Mouse (Mus musculus) G1E (cell line): ENCODE measurements around the gene Srd5a1. TPM values are rescaled to one million over a fixed set of nuclear protein-coding genes. Genes with fewer than 3 reads are reported as not detected.

Experiments
- ATAC-seq: 2 replicates; pipeline ENCODE4 v1.8.0; 2016; ENCODE audit warnings: mild to moderate bottlenecking; ENCODE audit not compliant: insufficient number of reproducible peaks, poor library complexity, low FRiP score, severe bottlenecking; ENCODE audit errors: extremely low read depth
- DNase-seq: peaks from one replicate; pipeline ENCODE4 v3.0.0; 2012; ENCODE audit warnings: low spot score
- H3K27me3 ChIP-seq: 2 replicates; pipeline ENCODE4 v1.6.1; 2012; ENCODE audit warnings: mild to moderate bottlenecking, low read length, inconsistent platforms; ENCODE audit not compliant: insufficient read depth
- H3K36me3 ChIP-seq: replicated peaks from 2 replicates; pipeline ENCODE3; 2012; ENCODE audit warnings: mild to moderate bottlenecking, inconsistent platforms
- H3K4me1 ChIP-seq: 2 replicates; pipeline ENCODE4 v1.6.1; 2012; ENCODE audit warnings: low read depth, low read length, inconsistent platforms, mixed read lengths; ENCODE audit not compliant: insufficient read depth
- H3K4me3 ChIP-seq: 2 replicates; pipeline ENCODE4 v1.5.1; 2012; ENCODE audit warnings: low read depth, mild to moderate bottlenecking, inconsistent platforms, low read length, moderate library complexity, mixed read lengths
- H3K9me3 ChIP-seq: replicated peaks from 2 replicates; pipeline ENCODE4 v1.6.1; 2012; ENCODE audit warnings: inconsistent platforms
- CTCF ChIP-seq: IDR thresholded peaks from 2 replicates; pipeline ENCODE4 v1.5.1; 2012; ENCODE audit warnings: low read depth, low read length, inconsistent platforms, mixed read lengths
- GATA1 ChIP-seq: IDR thresholded peaks from 2 replicates; pipeline ENCODE4 v1.6.1; 2012; ENCODE audit warnings: borderline replicate concordance, low read length, inconsistent platforms, mixed read lengths
- GATA2 ChIP-seq: IDR thresholded peaks from 2 replicates; pipeline ENCODE4 v1.6.1; 2012; ENCODE audit warnings: low read depth, low read length, inconsistent platforms, borderline replicate concordance
- POLR2AphosphoS5 ChIP-seq: IDR thresholded peaks from 2 replicates; pipeline ENCODE4 v1.6.1; 2012; ENCODE audit warnings: low read depth, low read length, inconsistent platforms; ENCODE audit not compliant: insufficient replicate concordance
- TAL1 ChIP-seq: conservative IDR thresholded peaks from 2 replicates; pipeline ENCODE4 v1.6.1; 2012; ENCODE audit warnings: low read depth, low read length, inconsistent platforms, mixed read lengths
- polyA plus RNA-seq: library from polyadenylated mRNA; stranded (reverse); fragments of >175 nt; gene quantifications from 2 replicates; pipeline ENCODE4 v1.2.3, GENCODE M21; 2012
- total RNA-seq, 2 experiments: library from RNA; stranded (forward) in 1 of 2; stranded (reverse) in 1 of 2; fragments of 200-1000 nt in 1 of 2; fragments of >200 nt in 1 of 2; fragmentation: Nextera tagmentation in 1 of 2; gene quantifications; 2 replicates each; pipeline ENCODE4 v1.2.3; 2014 to 2017

Srd5a1 gene
- total and polyA plus RNA-seq, 3 experiments = 3.8 to 7.1 (median 6.8) TPM

DNA sequence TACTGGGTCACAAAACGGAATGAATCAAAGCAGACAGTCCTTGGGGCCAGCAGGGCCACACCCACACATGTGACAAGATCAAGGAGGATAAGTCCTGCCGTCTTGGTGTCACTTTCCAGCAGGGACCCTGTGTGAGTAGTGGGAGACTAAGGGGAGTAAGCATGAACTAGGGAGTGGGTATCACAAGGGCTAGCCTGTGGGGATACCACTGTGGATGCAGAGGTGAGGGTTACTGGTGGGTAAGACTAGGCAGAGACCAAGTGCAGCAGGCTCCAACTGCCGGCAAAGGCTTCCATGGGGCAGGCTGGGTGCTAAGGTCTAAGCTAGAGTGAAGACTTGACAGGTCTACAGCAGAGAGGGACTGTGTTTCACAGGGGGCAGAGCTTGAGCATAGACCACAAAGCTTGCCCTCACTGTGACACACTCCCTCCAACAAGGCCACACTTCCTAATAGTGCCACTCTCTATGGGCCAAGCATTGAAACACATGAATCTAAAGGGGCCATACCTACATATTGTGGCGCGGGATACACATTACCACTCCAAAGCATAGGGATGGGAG is 31.5 kb upstream of the Srd5a1 start:
- Histone ChIP-seq H3K4me3 (no peak overlapping the region), H3K36me3 (peaks cover 57% of the 10 kb centered on the region), H3K27me3 (peaks cover 16% of the 10 kb centered on the region), H3K9me3 (no peaks in the 10 kb centered on the region), H3K4me1 (peaks cover 11% of the 10 kb centered on the region; the same call in 1 of the 2 replicates)
- DNase-seq = no peak
- no peak for ATAC-seq
- TF ChIP-seq TAL1 = no peak
- TF ChIP-seq GATA2 = no peak
- TF ChIP-seq POLR2AphosphoS5 = no peak; the same call in 1 of the 2 replicates
- no peak for TF ChIP-seq GATA1
- TF ChIP-seq CTCF = no peak

- peaks cover 74% of the 10 kb centered on the region for H3K36me3 ChIP-seq
- no peak for TF ChIP-seq CTCF
- no peak; the same call in 1 of the 2 replicates for TF ChIP-seq POLR2AphosphoS5
- no peak for TF ChIP-seq TAL1
- TF ChIP-seq GATA1 = no peak
- no peak for TF ChIP-seq GATA2
- no peaks in the 10 kb centered on the region for H3K9me3 ChIP-seq
- peaks cover 12% of the 10 kb centered on the region; the same call in 1 of the 2 replicates for H3K4me1 ChIP-seq
- DNase-seq (no peak), ATAC-seq (no peak)
- peaks cover 4% of the 10 kb centered on the region for H3K27me3 ChIP-seq
- H3K4me3 ChIP-seq = no peak overlapping the region
These were observed 29.8 kb upstream of the Srd5a1 start for GRCm38 (mm10) chr13:69641017-69641416.

- no peaks in the 10 kb centered on the region for H3K9me3 ChIP-seq
These were observed 29.3 kb upstream of the Srd5a1 start for GRCm38 (mm10) chr13:69640541-69640940.

GRCm38 (mm10) chr13:69640126-69640525 is 28.9 kb upstream of the Srd5a1 start:
- Histone ChIP-seq H3K4me1 (peaks cover 18% of the 10 kb centered on the region; the same call in 1 of the 2 replicates), H3K9me3 (no peaks in the 10 kb centered on the region), H3K36me3 (peaks cover 83% of the 10 kb centered on the region), H3K4me3 (no peak overlapping the region), H3K27me3 (no peaks in the 10 kb centered on the region)
- DNase-seq (no peak), ATAC-seq (no peak)
- TF ChIP-seq TAL1 (no peak), CTCF (no peak), GATA1 (no peak), POLR2AphosphoS5 (no peak), GATA2 (no peak)

More at GRCm38 (mm10) chr13:69640541-69640940, 29.3 kb upstream of the Srd5a1 start:
- peaks cover 79% of the 10 kb centered on the region for H3K36me3 ChIP-seq
- no peak overlapping the region for H3K4me3 ChIP-seq
- ATAC-seq = no peak
- DNase-seq = no peak
- TF ChIP-seq POLR2AphosphoS5 (no peak), CTCF (no peak), GATA2 (no peak), TAL1 (no peak)
- peaks cover 15% of the 10 kb centered on the region; the same call in 1 of the 2 replicates for H3K4me1 ChIP-seq
- H3K27me3 ChIP-seq = no peaks in the 10 kb centered on the region

DNA sequence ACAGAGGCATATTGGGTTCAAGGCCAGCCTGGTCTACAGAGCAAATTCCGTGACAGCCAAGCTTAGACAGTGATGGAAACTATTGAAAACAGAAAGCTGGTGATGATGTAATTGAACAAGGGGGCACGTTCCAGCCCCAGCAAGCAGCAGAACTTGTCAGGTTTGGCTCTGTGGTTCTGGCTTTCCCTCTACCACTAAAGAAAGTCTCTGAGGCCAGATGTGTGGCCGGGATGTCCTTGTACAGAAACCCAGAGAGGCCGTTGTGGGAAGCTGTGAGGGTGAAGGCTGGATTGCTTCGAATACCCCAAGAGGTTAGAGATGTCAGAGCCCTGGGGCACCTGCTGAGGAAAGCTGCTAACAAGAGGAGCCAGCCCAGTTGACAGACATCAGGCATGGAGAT is 28.0 kb upstream of the Srd5a1 start:
- Histone ChIP-seq H3K27me3 (no peaks in the 10 kb centered on the region), H3K36me3 (peaks cover 92% of the 10 kb centered on the region), H3K9me3 (no peaks in the 10 kb centered on the region), H3K4me3 (no peak overlapping the region), H3K4me1 (peaks cover 27% of the 10 kb centered on the region)
- TF ChIP-seq TAL1 (no peak), GATA2 (no peak), POLR2AphosphoS5 (no peak), GATA1 (no peak), CTCF (no peak)
- ATAC-seq (no peak), DNase-seq (no peak)

DNA sequence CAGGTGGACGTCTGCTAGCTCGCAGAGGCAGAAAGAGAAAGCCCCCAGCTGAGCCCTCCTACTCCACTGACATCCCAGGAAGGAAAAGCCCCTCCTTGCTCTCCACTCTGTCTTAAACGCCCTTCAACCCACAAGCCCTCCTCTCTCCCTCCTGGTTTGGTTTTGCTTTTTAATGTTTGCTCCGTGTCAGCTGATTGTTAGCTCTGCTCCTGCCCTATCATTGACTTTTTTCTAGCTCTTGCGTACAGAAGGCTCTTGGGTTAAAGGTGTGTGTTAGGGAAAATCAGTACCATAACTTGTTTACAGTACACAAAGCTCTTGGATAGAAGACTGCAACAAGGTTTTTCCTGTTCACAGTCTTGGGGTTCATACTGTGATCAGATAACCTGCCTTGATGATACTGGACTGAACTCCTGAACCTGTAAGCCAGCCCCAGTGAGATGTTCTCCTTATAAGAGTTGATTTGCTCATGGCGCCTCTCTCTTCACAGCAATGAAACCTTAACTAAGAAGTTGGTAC is 26.9 kb upstream of the Srd5a1 start:
- Histone ChIP-seq H3K9me3 (no peaks in the 10 kb centered on the region), H3K27me3 (no peaks in the 10 kb centered on the region), H3K4me1 (peaks cover 34% of the 10 kb centered on the region), H3K36me3 (peaks cover 98% of the 10 kb centered on the region), H3K4me3 (no peak overlapping the region)
- TF ChIP-seq CTCF (no peak), GATA1 (no peak), TAL1 (no peak), POLR2AphosphoS5 (no peak; the same call in 1 of the 2 replicates), GATA2 (no peak)
- DNase-seq (no peak), ATAC-seq (no peak)
